Mouse (Mus musculus): ENCODE measurements around the gene Map2k1. TPM values are rescaled to one million over a fixed set of nuclear protein-coding genes. Genes with fewer than 3 reads are reported as not detected.
A peak's percentile ranks its signal among the peaks of the same experiment; 100 is the strongest.
"Not testable (repeated sequence)": the region's sequence is repeated elsewhere in the genome, so short reads cannot be mapped to it uniquely, and the experiment has no call there.

The Map2k1 gene
- polyA plus RNA-seq, 1 experiment from 2014 or later: 54.1 TPM

DNA sequence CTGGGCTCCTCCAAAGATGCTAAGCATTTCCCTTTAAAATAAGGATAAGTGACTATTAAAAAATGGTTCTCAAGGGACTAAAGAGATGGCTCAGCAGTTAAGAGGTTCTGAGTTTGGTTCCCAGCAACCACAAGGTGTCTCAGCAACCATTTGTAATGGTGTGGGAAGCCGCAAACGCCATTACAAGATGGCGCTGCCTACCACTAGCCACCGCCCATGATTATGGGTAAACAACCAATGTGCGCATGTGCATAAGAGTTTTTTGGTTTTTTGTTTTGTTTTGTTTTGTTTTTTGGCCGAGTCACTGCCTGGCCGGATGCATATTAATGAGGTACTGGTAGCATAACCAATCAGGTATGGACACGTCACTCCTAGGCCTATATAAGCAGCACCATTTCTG is 15.4 kb upstream of the Map2k1 start:
- not testable (repeated sequence) for H3K27ac ChIP-seq (replicated peaks); H3K27me3 ChIP-seq; H3K36me3 ChIP-seq; H3K4me1 ChIP-seq (replicated peaks); H3K4me2 ChIP-seq; H3K4me3 ChIP-seq; ATAC-seq (ENCODE audit: low read depth); H3K9ac ChIP-seq; H3K9me3 ChIP-seq
- WGBS: 92% methylated on average over 8 of the region's 8 CpGs

DNA sequence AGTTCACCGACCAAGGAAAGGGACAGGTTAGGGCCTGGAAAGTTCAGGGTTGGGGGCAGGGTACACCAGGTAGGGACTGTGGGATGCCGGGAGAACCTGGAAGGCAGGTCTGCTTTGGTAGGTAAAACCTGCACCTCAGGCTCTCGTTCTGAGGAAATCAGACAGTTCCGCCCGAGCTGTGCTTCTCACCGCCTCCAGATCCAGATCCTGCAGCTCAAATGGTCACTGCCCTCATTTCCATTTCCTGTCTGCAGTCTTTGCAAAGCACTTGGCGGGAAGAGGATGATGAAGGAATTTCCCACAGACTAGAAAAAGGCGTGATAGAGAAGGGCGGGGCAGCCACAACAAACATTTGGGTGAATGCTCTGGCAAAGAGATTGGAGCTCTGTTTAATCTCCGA is 14.8 kb upstream of the Map2k1 start:
- Histone ChIP-seq H3K4me1 (replicated peaks) (no peaks in the 10 kb centered on the region), H3K9me3 (no peaks in the 10 kb centered on the region), H3K9ac (no peak overlapping the region), H3K27me3 (no peaks in the 10 kb centered on the region), H3K27ac (replicated peaks) (no peak overlapping the region), H3K4me2 (no peak overlapping the region), H3K36me3 (no peaks in the 10 kb centered on the region), H3K4me3 (no peak overlapping the region)
- WGBS: 90% methylated on average over 10 of the region's 10 CpGs
- no peak for ATAC-seq (ENCODE audit: low read depth)

DNA sequence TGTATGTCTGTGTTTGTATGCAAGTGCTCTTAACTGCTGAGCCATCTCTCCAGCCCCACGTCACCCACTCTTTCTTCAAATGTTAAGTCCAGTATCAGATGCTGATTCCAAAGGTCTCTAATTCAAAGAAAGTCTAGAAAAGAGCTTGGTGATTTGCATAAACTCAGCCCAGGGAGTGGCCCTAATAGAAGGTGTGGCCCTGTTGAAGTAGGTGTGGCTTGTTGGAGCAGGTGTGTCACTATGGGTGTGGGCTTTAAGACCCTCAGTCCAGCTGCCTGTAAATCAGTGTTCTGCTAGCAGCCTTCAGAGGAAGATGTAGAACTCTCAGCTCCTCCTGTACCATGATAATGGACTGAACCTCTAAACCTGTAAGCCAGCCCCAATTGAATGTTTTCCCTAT is 13.8 kb upstream of the Map2k1 start:
- Histone ChIP-seq H3K4me2 (no peak overlapping the region), H3K9me3 (no peaks in the 10 kb centered on the region), H3K27me3 (no peaks in the 10 kb centered on the region), H3K36me3 (no peaks in the 10 kb centered on the region), H3K4me3 (no peak overlapping the region), H3K4me1 (replicated peaks) (no peaks in the 10 kb centered on the region), H3K9ac (no peak overlapping the region), H3K27ac (replicated peaks) (no peak overlapping the region)
- 88% methylated on average over 1 of the region's 1 CpGs for WGBS
- ATAC-seq (ENCODE audit: low read depth): no peak

DNA sequence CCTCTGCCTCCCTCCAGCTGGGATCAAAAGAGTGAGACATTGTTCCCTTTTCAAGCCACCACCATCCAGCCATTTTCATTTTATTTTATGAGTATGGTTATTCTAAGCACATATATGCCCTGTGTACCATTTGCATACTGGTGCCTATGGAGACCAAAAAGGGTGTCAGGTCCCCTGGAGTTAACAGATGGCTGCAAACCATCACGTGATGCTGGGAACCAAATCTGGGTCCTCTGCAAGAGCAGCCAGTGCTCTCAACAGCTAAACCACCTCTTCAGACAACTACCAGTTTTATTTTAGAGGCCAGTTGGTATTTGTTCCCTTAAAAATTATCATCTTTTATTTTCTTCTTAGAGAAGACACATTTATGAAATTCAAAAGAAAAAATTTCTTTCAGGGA is 11.4 kb upstream of the Map2k1 start:
- H3K36me3 ChIP-seq: no peaks in the 10 kb centered on the region
- no peaks in the 10 kb centered on the region for H3K9me3 ChIP-seq
- no peak overlapping the region for H3K27ac ChIP-seq (replicated peaks)
- no peaks in the 10 kb centered on the region for H3K4me1 ChIP-seq (replicated peaks)
- no peaks in the 10 kb centered on the region for H3K27me3 ChIP-seq
- ATAC-seq (ENCODE audit: low read depth): no peak
- H3K4me2 ChIP-seq: no peak overlapping the region
- H3K9ac ChIP-seq: no peak overlapping the region
- H3K4me3 ChIP-seq: no peak overlapping the region
- 44% methylated on average over 1 of the region's 1 CpGs for WGBS

DNA sequence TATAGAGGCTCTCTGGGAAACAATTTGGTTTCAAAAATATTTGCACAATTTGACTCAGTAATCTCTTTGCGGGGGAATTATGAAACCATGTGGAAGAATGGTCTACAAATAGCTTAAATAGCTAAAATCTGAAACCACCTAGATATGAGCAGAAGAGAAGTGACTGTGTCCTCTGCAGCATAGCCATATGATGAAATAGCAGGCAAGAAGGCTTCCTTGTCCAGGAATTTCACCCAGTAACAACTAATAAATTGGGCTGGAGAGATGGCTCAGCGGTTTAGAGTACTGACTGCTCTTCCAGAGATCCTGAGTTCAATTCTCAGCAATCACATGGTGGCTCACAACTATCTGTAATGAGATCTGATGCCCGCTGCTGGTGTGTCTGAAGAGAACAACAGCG is 7.6 kb upstream of the Map2k1 start:
- WGBS: 90% methylated on average over 4 of the region's 4 CpGs

DNA sequence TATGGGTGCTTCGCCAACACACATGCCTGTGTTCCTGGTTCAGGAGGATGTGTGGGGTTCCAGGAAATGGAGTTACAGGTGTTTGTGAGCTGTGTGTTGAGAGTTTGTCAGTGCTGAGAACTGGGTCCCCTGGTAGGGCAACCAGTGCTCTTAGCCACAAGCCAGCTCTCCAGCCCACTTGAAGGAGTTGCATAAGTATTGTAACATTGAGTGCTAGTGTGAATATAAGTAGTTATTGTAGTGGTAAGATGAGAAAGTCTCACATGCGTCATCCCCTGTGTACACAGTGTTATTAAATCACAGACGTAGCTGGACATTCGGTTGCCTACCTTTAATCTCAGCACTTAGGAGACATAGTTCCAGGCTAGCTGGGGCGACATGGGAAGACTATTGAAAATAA is 6.5 kb upstream of the Map2k1 start:
- no peak overlapping the region for H3K27ac ChIP-seq (replicated peaks)
- no peaks in the 10 kb centered on the region for H3K9me3 ChIP-seq
- no peaks in the 10 kb centered on the region for H3K36me3 ChIP-seq
- H3K27me3 ChIP-seq: no peaks in the 10 kb centered on the region
- WGBS: 94% methylated on average over 5 of the region's 5 CpGs
- no peak overlapping the region for H3K9ac ChIP-seq
- no peak overlapping the region for H3K4me2 ChIP-seq
- no peaks in the 10 kb centered on the region for H3K4me1 ChIP-seq (replicated peaks)
- ATAC-seq (ENCODE audit: low read depth): no peak
- H3K4me3 ChIP-seq: no peak overlapping the region

More for the DNA sequence above, 7.6 kb upstream of the Map2k1 start:
- H3K4me2 ChIP-seq: no peak overlapping the region
- H3K4me3 ChIP-seq: no peak overlapping the region
- H3K27ac ChIP-seq (replicated peaks): no peak overlapping the region
- H3K9me3 ChIP-seq: no peaks in the 10 kb centered on the region
- no peak for ATAC-seq (ENCODE audit: low read depth)
- no peaks in the 10 kb centered on the region for H3K4me1 ChIP-seq (replicated peaks)
- H3K36me3 ChIP-seq: no peaks in the 10 kb centered on the region
- H3K9ac ChIP-seq: no peak overlapping the region
- no peaks in the 10 kb centered on the region for H3K27me3 ChIP-seq

DNA sequence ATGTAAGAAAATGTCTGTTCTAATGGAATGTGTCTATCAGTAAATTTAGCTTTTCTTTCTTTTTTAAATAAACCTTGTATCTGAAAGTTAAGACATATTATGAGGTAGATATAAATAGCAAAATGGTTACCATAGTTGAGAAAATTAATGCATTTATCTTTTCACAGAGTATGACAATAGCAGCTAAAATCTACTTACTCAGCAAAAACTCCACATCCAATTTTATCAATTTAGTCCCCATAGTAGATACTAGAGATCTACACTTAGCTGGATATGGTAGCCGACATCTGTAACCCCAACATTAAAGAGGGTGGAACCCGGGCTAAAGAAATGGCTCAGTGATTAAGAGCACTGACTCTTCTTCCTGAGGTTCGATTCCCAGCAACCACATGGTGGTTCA is 2.8 kb upstream of the Map2k1 start:
- no peak overlapping the region for H3K4me3 ChIP-seq
- no peak overlapping the region for H3K9ac ChIP-seq
- H3K36me3 ChIP-seq: no peaks in the 10 kb centered on the region

DNA sequence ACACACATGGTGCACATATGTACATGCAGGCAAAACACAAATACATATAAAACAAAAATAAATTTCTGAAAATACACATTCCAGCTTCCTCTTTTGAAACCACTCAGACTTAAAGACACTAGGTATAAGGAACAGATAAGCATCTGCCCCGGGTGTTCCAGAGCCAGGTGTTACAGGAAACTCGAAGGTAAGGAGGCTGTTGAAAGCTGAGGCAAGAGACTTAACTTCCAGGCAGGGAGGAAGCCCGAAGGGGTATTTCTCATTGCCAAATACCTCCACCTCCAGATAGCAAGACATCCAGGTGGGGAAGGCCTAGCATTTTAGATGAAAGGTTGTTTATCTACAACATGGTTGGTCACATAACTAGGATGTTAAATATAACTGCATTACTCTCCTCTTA is 2.0 kb upstream of the Map2k1 start:
- peaks cover 29% of the 10 kb centered on the region for H3K4me1 ChIP-seq (replicated peaks)
- H3K4me2 ChIP-seq: no peak overlapping the region
- no peak overlapping the region for H3K4me3 ChIP-seq
- H3K9ac ChIP-seq: no peak overlapping the region
- no peaks in the 10 kb centered on the region for H3K36me3 ChIP-seq
- WGBS: 80% methylated on average over 3 of the region's 3 CpGs
- no peaks in the 10 kb centered on the region for H3K9me3 ChIP-seq
- no peaks in the 10 kb centered on the region for H3K27me3 ChIP-seq
- H3K27ac ChIP-seq (replicated peaks): no peak overlapping the region
- ATAC-seq (ENCODE audit: low read depth): no peak

More for the DNA sequence above, 2.8 kb upstream of the Map2k1 start:
- no peak for ATAC-seq (ENCODE audit: low read depth)
- peaks cover 21% of the 10 kb centered on the region for H3K4me1 ChIP-seq (replicated peaks)
- H3K9me3 ChIP-seq: no peaks in the 10 kb centered on the region
- no peak overlapping the region for H3K27ac ChIP-seq (replicated peaks)
- no peak overlapping the region for H3K4me2 ChIP-seq
- 90% methylated on average over 3 of the region's 3 CpGs for WGBS
- no peaks in the 10 kb centered on the region for H3K27me3 ChIP-seq

DNA sequence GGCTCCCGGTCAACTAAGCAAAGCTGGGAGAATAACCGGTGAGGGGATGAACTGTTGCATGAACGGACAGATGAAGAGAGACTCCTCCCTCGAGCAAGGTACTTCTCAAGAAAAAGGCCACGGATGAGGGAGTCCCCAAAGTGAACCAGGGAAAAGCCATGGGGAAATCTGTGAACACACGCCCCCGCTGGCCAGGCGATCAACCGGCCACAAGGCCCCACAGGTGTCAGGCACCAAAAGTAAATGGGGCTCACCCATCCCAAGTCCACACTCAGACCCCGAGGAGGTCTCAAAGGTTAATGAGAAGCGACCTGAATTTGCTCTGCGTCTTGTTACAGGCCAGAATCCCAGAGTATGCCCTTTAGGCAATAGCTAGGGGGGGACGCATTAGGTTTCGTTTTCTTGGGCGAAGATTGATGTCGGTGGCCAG is 825 bp downstream of the Map2k1 start:
- Histone ChIP-seq H3K27me3 (no peaks in the 10 kb centered on the region), H3K9me3 (no peaks in the 10 kb centered on the region), H3K36me3 (no peaks in the 10 kb centered on the region), H3K4me1 (replicated peaks) (peaks cover 35% of the 10 kb centered on the region), H3K4me2 (peak overlapping the region; percentile 92), H3K4me3 (peak overlapping the region; percentile 91), H3K9ac (peak overlapping the region; percentile 89), H3K27ac (replicated peaks) (peak overlapping the region; percentile 91)
- WGBS: 0% methylated on average over 16 of the region's 16 CpGs
- peak; percentile 5; the same call in 1 of the 2 replicates for ATAC-seq (ENCODE audit: low read depth)

DNA sequence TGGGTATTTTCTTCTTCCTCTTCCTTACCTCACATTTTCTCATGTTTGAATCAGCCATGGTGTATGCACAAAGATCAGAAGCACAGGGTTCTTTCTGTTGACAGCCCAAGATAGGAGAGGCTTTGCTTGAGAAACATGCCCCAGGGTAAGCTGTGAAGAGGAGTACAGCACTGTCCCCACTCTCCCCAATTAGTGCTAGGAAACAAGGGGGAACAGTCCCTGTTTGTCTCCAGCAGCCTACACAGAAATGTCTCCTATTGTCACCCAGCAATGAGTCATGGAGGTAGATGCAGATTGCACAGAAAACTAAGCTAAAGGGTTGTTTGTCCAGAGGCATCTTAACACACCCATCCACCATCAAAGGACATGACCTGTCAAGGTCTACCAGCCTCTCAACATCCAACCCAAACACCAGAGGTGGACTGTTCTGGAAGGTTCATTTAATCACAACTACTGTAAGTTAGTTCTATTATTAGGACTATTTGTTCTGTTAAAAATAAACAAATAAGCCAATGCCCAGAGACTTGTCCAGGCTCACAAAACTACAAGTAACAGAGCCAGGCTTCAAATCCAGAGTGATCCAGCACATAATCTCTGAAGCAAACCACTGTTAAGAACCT is 3.2 kb downstream of the Map2k1 start:
- no peaks in the 10 kb centered on the region for H3K9me3 ChIP-seq
- H3K9ac ChIP-seq: peak overlapping the region; percentile 31; the same call in 1 of the 2 replicates
- H3K36me3 ChIP-seq: no peaks in the 10 kb centered on the region
- no peak for ATAC-seq (ENCODE audit: low read depth)
- peaks cover 35% of the 10 kb centered on the region for H3K4me1 ChIP-seq (replicated peaks)
- H3K4me2 ChIP-seq: no peak overlapping the region
- H3K27ac ChIP-seq (replicated peaks): no peak overlapping the region
- no peak overlapping the region for H3K4me3 ChIP-seq
- no peaks in the 10 kb centered on the region for H3K27me3 ChIP-seq

DNA sequence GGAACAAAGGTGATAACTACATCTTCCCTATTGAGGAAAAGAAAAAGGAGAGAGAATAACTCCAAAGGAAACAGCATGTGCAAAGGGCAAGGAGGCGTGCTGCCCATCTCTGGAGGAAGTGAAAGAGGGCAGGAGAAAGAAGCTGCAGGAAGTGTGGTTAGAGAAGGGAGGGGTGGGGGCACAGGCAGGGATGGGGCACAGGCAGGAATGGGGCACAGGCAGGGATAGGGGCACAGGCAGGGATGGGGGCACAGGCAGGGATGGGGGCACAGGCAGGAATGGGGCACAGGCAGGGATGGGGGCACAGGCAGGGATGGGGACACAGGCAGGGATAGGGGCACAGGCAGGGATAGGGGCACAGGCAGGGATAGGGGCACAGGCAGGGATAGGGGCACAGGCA is 4.1 kb downstream of the Map2k1 start:
- Histone ChIP-seq H3K27ac (replicated peaks) (no peak overlapping the region), H3K4me2 (no peak overlapping the region), H3K9me3 (no peaks in the 10 kb centered on the region), H3K9ac (no peak overlapping the region), H3K4me3 (no peak overlapping the region), H3K4me1 (replicated peaks) (peaks cover 35% of the 10 kb centered on the region), H3K27me3 (no peaks in the 10 kb centered on the region), H3K36me3 (no peaks in the 10 kb centered on the region)
- no peak for ATAC-seq (ENCODE audit: low read depth)
- 89% methylated on average over 1 of the region's 1 CpGs for WGBS

DNA sequence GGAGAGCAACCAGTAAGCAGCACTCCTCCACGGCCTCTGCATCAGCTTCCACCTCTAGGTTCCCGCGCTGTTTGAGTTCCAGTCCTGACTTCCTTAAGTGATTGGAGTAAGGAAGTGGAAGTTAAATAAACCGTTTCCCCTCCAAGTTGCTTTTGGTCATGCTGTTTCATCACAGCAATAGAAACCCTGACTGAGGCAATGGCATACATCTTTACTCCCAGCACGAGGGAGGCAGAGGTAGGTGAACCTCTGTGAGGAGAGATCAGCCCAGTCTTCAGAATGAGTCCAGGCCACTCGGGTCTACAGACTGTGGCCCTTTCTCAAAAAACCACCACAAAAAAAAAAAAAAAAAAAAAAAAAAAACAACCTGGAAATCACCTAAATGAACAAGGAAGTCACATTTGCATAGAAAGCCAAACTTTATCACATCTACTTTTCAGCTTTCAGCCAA is 11.0 kb downstream of the Map2k1 start:
- ATAC-seq (ENCODE audit: low read depth): no peak
- Histone ChIP-seq H3K9me3 (no peaks in the 10 kb centered on the region), H3K4me1 (replicated peaks) (peaks cover 12% of the 10 kb centered on the region), H3K27me3 (no peaks in the 10 kb centered on the region), H3K4me2 (no peak overlapping the region), H3K36me3 (no peaks in the 10 kb centered on the region), H3K4me3 (no peak overlapping the region), H3K27ac (replicated peaks) (no peak overlapping the region), H3K9ac (no peak overlapping the region)
- 81% methylated on average over 6 of the region's 6 CpGs for WGBS

DNA sequence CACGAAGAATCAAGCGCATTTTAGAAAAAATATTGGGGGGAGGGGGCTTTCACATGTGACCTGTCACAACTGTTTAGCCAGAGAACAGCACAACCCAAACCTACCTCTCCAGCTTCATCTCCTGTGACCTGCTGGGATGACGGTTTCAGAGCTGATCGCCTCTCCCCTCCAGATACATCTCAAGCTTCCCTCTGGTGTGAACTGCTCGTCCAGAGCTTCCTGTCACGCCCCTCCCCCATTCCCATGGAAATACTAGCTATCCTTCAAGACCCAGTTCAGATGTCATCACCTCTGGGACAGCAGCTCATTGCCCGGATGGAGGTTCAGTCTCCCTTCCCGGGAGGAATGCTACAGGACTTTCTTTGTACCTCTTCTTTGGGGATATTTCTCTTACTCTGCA is 12.8 kb downstream of the Map2k1 start:
- Histone ChIP-seq H3K27me3 (no peaks in the 10 kb centered on the region), H3K9me3 (no peaks in the 10 kb centered on the region), H3K4me1 (replicated peaks) (peaks cover 12% of the 10 kb centered on the region), H3K27ac (replicated peaks) (no peak overlapping the region), H3K4me2 (no peak overlapping the region), H3K4me3 (no peak overlapping the region), H3K36me3 (no peaks in the 10 kb centered on the region), H3K9ac (no peak overlapping the region)
- 49% methylated on average over 8 of the region's 8 CpGs for WGBS
- ATAC-seq (ENCODE audit: low read depth): no peak
